Mouse (Mus musculus) testis, postnatal 14 days (tissue): ENCODE data around the gene C130032M10Rik.
"Not testable (repeated sequence)": the region's sequence is repeated elsewhere in the genome, so short reads cannot be mapped to it uniquely, and the experiment has no call there.

Source experiments
- DNase-seq: peaks from one replicate; pipeline ENCODE4 v3.0.0; 2021; ENCODE audit warnings: low spot score

C130032M10Rik gene

GRCm38 (mm10) chr9:114518812-114519477 is 3.4 kb downstream of the C130032M10Rik start:
- DNase-seq: no peak

GRCm38 (mm10) chr9:114520529-114520928 is 5.0 kb downstream of the C130032M10Rik start:
- not testable (repeated sequence) for DNase-seq

- DNase-seq: no peak
Observed at GRCm38 (mm10) chr9:114522041-114522440, 6.5 kb downstream of the C130032M10Rik start.

GRCm38 (mm10) chr9:114522501-114522900 is 7.0 kb downstream of the C130032M10Rik start:
- no peak for DNase-seq

GRCm38 (mm10) chr9:114525073-114525633 is 9.7 kb downstream of the C130032M10Rik start:
- no peak for DNase-seq

- DNase-seq: no peak
Observed at GRCm38 (mm10) chr9:114525891-114526290, 10.4 kb downstream of the C130032M10Rik start.

- DNase-seq: no peak
Observed at GRCm38 (mm10) chr9:114526581-114526980, 11.1 kb downstream of the C130032M10Rik start.

GRCm38 (mm10) chr9:114527085-114527484 is 11.6 kb downstream of the C130032M10Rik start:
- DNase-seq: no peak

GRCm38 (mm10) chr9:114527992-114528679 is 12.6 kb downstream of the C130032M10Rik start:
- no peak for DNase-seq

GRCm38 (mm10) chr9:114528680-114529048 is 13.2 kb downstream of the C130032M10Rik start:
- DNase-seq: no peak

GRCm38 (mm10) chr9:114531276-114531675 is 15.8 kb downstream of the C130032M10Rik start:
- no peak for DNase-seq

- DNase-seq: no peak
Observed at GRCm38 (mm10) chr9:114533848-114534247, 18.4 kb downstream of the C130032M10Rik start.

GRCm38 (mm10) chr9:114534747-114535517 is 19.4 kb downstream of the C130032M10Rik start:
- no peak for DNase-seq

GRCm38 (mm10) chr9:114536628-114537027 is 21.1 kb downstream of the C130032M10Rik start:
- DNase-seq: no peak

GRCm38 (mm10) chr9:114538996-114539563 is 23.6 kb downstream of the C130032M10Rik start:
- DNase-seq: no peak

GRCm38 (mm10) chr9:114541279-114541741 is 25.8 kb downstream of the C130032M10Rik start:
- DNase-seq: no peak

- DNase-seq: no peak
Observed at GRCm38 (mm10) chr9:114543882-114544753, 28.6 kb downstream of the C130032M10Rik start.

GRCm38 (mm10) chr9:114544754-114545393 is 29.4 kb downstream of the C130032M10Rik start:
- DNase-seq: no peak

GRCm38 (mm10) chr9:114546765-114547164 is 31.3 kb downstream of the C130032M10Rik start:
- DNase-seq: no peak

GRCm38 (mm10) chr9:114547643-114548077 is 32.2 kb downstream of the C130032M10Rik start:
- DNase-seq: no peak
